Mouse (Mus musculus): ENCODE measurements at regions not wholly inside any gene's neighbourhood (a gene's known extent, or its start where the extent isn't known, plus 50 kb on each side); places are given as distances from the start of the nearest gene placed in this dataset.

GRCm38 (mm10) chrY:86743391-86743790 lies 373.2 kb upstream of the Gm21477 start:
- peak in 1 of 2 experiments; percentile 7 for DNase-seq (ENCODE audit: low spot score in 2 of 2)
